Mouse (Mus musculus) embryonic facial prominence, embryonic 13.5 days (tissue): ENCODE measurements around the gene 4931409K22Rik. TPM values are rescaled to one million over a fixed set of nuclear protein-coding genes. Genes with fewer than 3 reads are reported as not detected.

Experiments
- ATAC-seq: fragments of 200-750 bp; cut with Nextera tagmentation; 2 replicates; pipeline ENCODE4 v1.8.0; 2017; ENCODE audit warnings: low read depth; ENCODE audit not compliant: insufficient number of reproducible peaks, insufficient read depth, low FRiP score, low TSS enrichment
- H3K27ac ChIP-seq: fragments of 300-500 bp; sonication (generic); 2 replicates; pipeline ENCODE4 v1.5.1; 2015; ENCODE audit warnings: moderate library complexity, mild to moderate bottlenecking, inconsistent platforms
- H3K27me3 ChIP-seq: fragments of 300-500 bp; sonication (generic); 2 replicates; pipeline ENCODE4 v1.6.1; 2015; ENCODE audit warnings: mild to moderate bottlenecking, inconsistent platforms
- H3K36me3 ChIP-seq: fragments of 300-500 bp; sonication (generic); 2 replicates; pipeline ENCODE4 v1.6.1; 2015; ENCODE audit warnings: mild to moderate bottlenecking, inconsistent platforms
- H3K4me1 ChIP-seq: fragments of 300-500 bp; sonication (generic); 2 replicates; pipeline ENCODE4 v1.6.1; 2015; ENCODE audit warnings: inconsistent platforms
- H3K4me2 ChIP-seq: fragments of 300-500 bp; sonication (generic); 2 replicates; pipeline ENCODE4 v1.6.1; 2015; ENCODE audit warnings: moderate library complexity, mild to moderate bottlenecking, inconsistent platforms
- H3K4me3 ChIP-seq: fragments of 300-500 bp; sonication (generic); 2 replicates; pipeline ENCODE4 v1.5.1; 2015; ENCODE audit warnings: mild to moderate bottlenecking, inconsistent platforms
- H3K9ac ChIP-seq: fragments of 300-500 bp; sonication (generic); 2 replicates; pipeline ENCODE4 v1.6.1; 2015; ENCODE audit warnings: mild to moderate bottlenecking, inconsistent platforms
- H3K9me3 ChIP-seq: fragments of 300-500 bp; sonication (generic); 2 replicates; pipeline ENCODE4 v1.6.1; 2016; ENCODE audit warnings: inconsistent platforms
- WGBS: fragments of 180-500 bp; shearing (Covaris S2); methylation state at CpG from one replicate; pipeline ENCODE4 v1.1.7; 2015; ENCODE audit warnings: mixed read lengths; 5-methylcytosine and 5-hydroxymethylcytosine counted together
- polyA plus RNA-seq: library from polyadenylated mRNA; unstranded; fragments of >200 nt; fragmentation: Nextera tagmentation; extraction: Ambion mirVana; gene quantifications from 2 replicates; pipeline ENCODE4 v1.2.1, GENCODE M21; 2015

Gene 4931409K22Rik
- polyA plus RNA-seq, 1 experiment from 2014 or later, result 0.11 TPM

- WGBS, result 11% methylated on average over 8 of the region's 8 CpGs
- peaks cover 24% of the 10 kb centered on the region for H3K36me3 ChIP-seq
- no peak overlapping the region for H3K27ac ChIP-seq
- peak overlapping the region; percentile 72 for H3K9ac ChIP-seq
- no peaks in the 10 kb centered on the region; the same call in 1 of the 2 replicates for H3K27me3 ChIP-seq
- H3K4me1 ChIP-seq, result peaks cover 64% of the 10 kb centered on the region
- peak overlapping the region; percentile 95 for H3K4me2 ChIP-seq
- no peaks in the 10 kb centered on the region for H3K9me3 ChIP-seq
- ATAC-seq, result no peak
- peak overlapping the region; percentile 53 for H3K4me3 ChIP-seq
These were observed 42.5 kb upstream of the 4931409K22Rik start for GRCm38 (mm10) chr5:24599137-24599536.

- H3K27ac ChIP-seq, result no peak overlapping the region
- H3K9me3 ChIP-seq, result no peaks in the 10 kb centered on the region
- H3K36me3 ChIP-seq, result peaks cover 29% of the 10 kb centered on the region
- peaks cover 58% of the 10 kb centered on the region for H3K4me1 ChIP-seq
- no peaks in the 10 kb centered on the region; the same call in 1 of the 2 replicates for H3K27me3 ChIP-seq
- peak overlapping the region; percentile 95 for H3K4me2 ChIP-seq
- H3K9ac ChIP-seq, result peak overlapping the region; percentile 72
- no peak for ATAC-seq
- peak overlapping the region; percentile 53 for H3K4me3 ChIP-seq
- under 1% methylated on average over 40 of the region's 41 CpGs for WGBS
These were observed 42.0 kb upstream of the 4931409K22Rik start for GRCm38 (mm10) chr5:24598570-24599006.

DNA sequence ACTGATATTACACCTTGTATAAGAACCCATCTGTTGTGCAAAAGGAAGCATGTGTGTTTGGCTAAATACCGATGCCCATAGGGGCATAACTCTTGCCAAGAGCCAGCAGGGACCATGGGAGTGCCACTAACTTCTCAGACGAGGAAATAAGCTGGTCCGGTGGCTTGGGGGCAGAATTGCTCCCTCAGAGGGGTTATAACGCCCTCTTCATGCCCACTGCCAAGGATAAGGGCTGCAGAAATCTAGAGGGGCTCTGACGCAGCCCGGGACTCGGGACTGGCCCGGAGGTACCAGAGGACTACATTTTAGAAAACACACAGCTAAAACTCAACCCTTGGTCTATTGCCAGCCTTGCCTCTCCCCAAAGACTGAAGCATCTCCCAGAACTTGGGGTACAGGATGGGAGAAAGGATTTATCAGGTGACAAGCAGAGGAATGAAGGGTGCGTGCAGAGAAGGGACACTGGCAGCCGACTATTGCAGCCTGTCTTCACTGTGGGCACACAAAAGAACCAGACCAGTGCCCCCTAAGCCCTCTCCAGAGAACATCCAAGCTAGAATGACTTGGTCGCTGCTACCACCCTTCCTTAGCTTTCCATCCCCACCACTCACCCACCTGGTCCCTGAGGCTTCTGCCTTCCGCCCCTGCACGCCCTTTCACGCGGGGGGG lies 41.4 kb upstream of the 4931409K22Rik start:
- no peak overlapping the region for H3K27ac ChIP-seq
- H3K4me1 ChIP-seq, result peaks cover 53% of the 10 kb centered on the region
- 21% methylated on average over 15 of the region's 15 CpGs for WGBS

GRCm38 (mm10) chr5:24597221-24597728 lies 40.7 kb upstream of the 4931409K22Rik start:
- H3K9ac ChIP-seq, result peak overlapping the region; percentile 52
- no peak for ATAC-seq
- H3K36me3 ChIP-seq, result peaks cover 42% of the 10 kb centered on the region
- H3K27ac ChIP-seq, result peak overlapping the region; percentile 62
- 65% methylated on average over 2 of the region's 2 CpGs for WGBS
- peaks cover 6% of the 10 kb centered on the region for H3K27me3 ChIP-seq
- peak overlapping the region; percentile 26 for H3K4me2 ChIP-seq
- no peak overlapping the region for H3K4me3 ChIP-seq
- H3K9me3 ChIP-seq, result no peaks in the 10 kb centered on the region
- peaks cover 47% of the 10 kb centered on the region for H3K4me1 ChIP-seq

More for the DNA sequence above, 41.4 kb upstream of the 4931409K22Rik start:
- peak overlapping the region; percentile 53 for H3K4me3 ChIP-seq
- ATAC-seq, result no peak
- no peaks in the 10 kb centered on the region for H3K9me3 ChIP-seq
- H3K9ac ChIP-seq, result peak overlapping the region; percentile 72
- H3K4me2 ChIP-seq, result peak overlapping the region; percentile 95
- peaks cover 35% of the 10 kb centered on the region for H3K36me3 ChIP-seq
- H3K27me3 ChIP-seq, result no peaks in the 10 kb centered on the region; the same call in 1 of the 2 replicates

DNA sequence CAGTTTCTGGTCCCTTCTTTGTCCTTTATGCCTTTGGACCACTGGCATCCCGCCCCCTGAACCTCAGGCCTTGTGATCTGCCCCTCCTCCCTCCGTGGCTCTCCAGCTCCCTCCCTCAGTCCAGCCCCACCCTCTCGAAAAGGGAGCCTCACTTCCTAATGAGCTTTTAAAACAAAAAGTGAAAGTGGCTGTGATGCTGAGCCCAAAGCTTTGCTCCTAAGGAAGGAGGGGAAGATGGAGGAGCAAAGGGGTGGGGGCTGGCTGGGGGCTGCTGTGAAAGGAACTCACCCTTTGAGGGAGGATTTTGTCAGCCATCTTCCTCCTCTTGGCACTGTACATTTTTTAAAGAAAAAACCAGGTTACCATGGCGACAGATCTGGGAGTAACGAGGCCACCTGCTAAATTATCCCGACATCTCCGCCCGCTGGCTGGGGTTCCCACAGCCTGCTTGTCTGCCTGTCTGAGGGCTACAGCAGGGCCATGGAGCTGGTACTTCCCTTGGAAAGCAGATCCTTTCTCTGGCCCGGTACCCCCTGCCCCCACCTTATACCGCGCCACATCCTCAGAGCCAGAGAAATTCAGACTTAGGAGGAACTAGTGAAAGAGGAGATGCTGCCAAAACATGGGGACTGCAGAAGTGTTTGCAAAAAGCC lies 40.0 kb upstream of the 4931409K22Rik start:
- peaks cover 51% of the 10 kb centered on the region for H3K4me1 ChIP-seq
- WGBS, result 16% methylated on average over 11 of the region's 11 CpGs
- ATAC-seq, result no peak
- peaks cover 10% of the 10 kb centered on the region for H3K27me3 ChIP-seq
- peak overlapping the region; percentile 62 for H3K27ac ChIP-seq
- H3K4me2 ChIP-seq, result peak overlapping the region; percentile 26
- no peak overlapping the region for H3K4me3 ChIP-seq
- peaks cover 48% of the 10 kb centered on the region for H3K36me3 ChIP-seq
- H3K9me3 ChIP-seq, result no peaks in the 10 kb centered on the region
- H3K9ac ChIP-seq, result peak overlapping the region; percentile 52

DNA sequence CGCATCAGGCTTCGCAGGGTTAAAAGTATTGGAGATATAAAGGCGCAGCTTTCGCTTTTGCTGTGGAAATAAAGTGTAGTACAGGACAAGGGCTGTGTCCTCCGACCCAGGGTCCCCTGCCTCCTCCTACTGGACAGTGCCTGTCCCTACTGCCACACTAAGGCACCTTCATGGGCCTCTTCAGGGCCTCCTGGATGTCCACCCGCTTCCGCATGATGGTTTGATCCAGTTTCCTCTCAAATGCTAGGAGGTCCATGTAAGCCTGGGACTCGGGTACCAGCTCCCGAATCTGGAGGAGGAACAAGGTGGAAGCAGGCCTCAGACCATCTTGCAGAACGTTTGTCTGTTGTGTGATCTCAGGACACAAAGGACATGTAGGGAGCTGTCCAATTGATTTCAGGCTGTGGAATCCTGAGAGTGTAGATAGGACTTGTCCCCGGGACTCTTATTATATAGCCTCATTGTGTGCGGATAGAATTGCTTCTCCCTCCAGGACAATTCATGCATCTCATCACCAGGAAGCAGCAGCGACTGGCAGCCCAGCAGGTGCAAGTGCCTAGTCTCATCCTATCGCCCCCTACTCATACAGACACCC lies 39.3 kb upstream of the 4931409K22Rik start:
- ATAC-seq, result no peak
- H3K9ac ChIP-seq, result no peak overlapping the region
- H3K27me3 ChIP-seq, result peaks cover 13% of the 10 kb centered on the region
- H3K4me2 ChIP-seq, result no peak overlapping the region
- no peaks in the 10 kb centered on the region for H3K9me3 ChIP-seq
- WGBS, result 65% methylated on average over 14 of the region's 14 CpGs
- H3K36me3 ChIP-seq, result peaks cover 56% of the 10 kb centered on the region
- no peak overlapping the region for H3K4me3 ChIP-seq
- H3K4me1 ChIP-seq, result peaks cover 54% of the 10 kb centered on the region
- H3K27ac ChIP-seq, result no peak overlapping the region

DNA sequence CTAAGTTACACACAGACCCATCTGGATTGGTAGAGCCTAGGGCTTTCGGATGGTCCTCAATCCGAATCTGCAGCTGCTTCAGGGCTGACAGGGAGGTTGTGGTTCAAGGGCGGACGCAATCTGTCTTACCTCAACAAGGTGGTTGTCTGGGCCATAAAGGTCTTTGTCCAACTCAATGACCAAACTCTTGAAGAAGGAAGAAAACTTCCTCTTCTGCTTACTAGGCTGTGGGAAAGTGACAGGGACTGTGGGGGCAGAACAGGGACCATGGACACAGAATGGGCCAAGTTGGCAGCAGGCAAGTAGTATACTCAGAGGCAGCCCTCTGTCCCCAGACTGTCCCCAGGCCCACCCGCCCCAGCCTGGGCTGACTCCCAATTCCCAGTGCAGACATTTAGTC lies 38.7 kb upstream of the 4931409K22Rik start:
- no peak for ATAC-seq
- 84% methylated on average over 5 of the region's 5 CpGs for WGBS
- Histone ChIP-seq H3K27ac (no peak overlapping the region), H3K4me2 (no peak overlapping the region), H3K4me1 (peaks cover 49% of the 10 kb centered on the region), H3K9me3 (no peaks in the 10 kb centered on the region), H3K36me3 (peaks cover 56% of the 10 kb centered on the region), H3K27me3 (peaks cover 13% of the 10 kb centered on the region), H3K4me3 (no peak overlapping the region), H3K9ac (no peak overlapping the region)

DNA sequence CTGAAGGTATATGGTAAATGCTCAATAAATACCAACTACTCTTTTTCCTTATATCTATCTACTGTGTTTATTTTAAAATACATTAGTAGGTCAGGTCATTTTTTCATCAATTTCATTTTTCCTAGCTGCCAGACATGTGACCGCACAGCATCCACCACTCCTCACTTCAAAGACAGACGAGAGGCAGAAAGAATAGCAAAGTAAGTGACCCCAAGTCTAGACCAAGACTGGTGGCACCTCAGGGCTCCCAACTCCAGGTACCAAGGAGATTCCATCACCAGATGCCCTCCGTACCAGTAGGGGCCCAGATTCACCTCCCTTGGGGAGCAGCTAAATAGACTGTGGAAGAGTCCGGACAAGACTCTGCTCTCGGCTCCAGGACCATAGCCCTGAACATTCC lies 37.7 kb upstream of the 4931409K22Rik start:
- Histone ChIP-seq H3K4me3 (no peak overlapping the region), H3K9ac (no peak overlapping the region), H3K4me1 (peaks cover 44% of the 10 kb centered on the region), H3K36me3 (peaks cover 62% of the 10 kb centered on the region), H3K27me3 (peaks cover 13% of the 10 kb centered on the region), H3K4me2 (no peak overlapping the region), H3K9me3 (no peaks in the 10 kb centered on the region), H3K27ac (no peak overlapping the region)
- ATAC-seq, result no peak
- WGBS, result 87% methylated on average over 5 of the region's 5 CpGs

- Histone ChIP-seq H3K27ac (no peak overlapping the region), H3K4me2 (no peak overlapping the region), H3K27me3 (peaks cover 13% of the 10 kb centered on the region), H3K9ac (no peak overlapping the region), H3K4me3 (no peak overlapping the region), H3K36me3 (peaks cover 66% of the 10 kb centered on the region), H3K4me1 (peaks cover 39% of the 10 kb centered on the region), H3K9me3 (no peaks in the 10 kb centered on the region)
- no peak for ATAC-seq
- WGBS, result 74% methylated on average over 10 of the region's 10 CpGs
These were observed 37.3 kb upstream of the 4931409K22Rik start for GRCm38 (mm10) chr5:24593928-24594327.

- H3K9me3 ChIP-seq, result no peaks in the 10 kb centered on the region
- H3K4me1 ChIP-seq, result peaks cover 35% of the 10 kb centered on the region
- WGBS, result 77% methylated on average over 10 of the region's 10 CpGs
- H3K27ac ChIP-seq, result no peak overlapping the region
- ATAC-seq, result no peak
- peaks cover 13% of the 10 kb centered on the region for H3K27me3 ChIP-seq
- no peak overlapping the region for H3K4me3 ChIP-seq
- peaks cover 73% of the 10 kb centered on the region for H3K36me3 ChIP-seq
- no peak overlapping the region for H3K4me2 ChIP-seq
- H3K9ac ChIP-seq, result no peak overlapping the region
These were observed 36.6 kb upstream of the 4931409K22Rik start for GRCm38 (mm10) chr5:24593230-24593629.

DNA sequence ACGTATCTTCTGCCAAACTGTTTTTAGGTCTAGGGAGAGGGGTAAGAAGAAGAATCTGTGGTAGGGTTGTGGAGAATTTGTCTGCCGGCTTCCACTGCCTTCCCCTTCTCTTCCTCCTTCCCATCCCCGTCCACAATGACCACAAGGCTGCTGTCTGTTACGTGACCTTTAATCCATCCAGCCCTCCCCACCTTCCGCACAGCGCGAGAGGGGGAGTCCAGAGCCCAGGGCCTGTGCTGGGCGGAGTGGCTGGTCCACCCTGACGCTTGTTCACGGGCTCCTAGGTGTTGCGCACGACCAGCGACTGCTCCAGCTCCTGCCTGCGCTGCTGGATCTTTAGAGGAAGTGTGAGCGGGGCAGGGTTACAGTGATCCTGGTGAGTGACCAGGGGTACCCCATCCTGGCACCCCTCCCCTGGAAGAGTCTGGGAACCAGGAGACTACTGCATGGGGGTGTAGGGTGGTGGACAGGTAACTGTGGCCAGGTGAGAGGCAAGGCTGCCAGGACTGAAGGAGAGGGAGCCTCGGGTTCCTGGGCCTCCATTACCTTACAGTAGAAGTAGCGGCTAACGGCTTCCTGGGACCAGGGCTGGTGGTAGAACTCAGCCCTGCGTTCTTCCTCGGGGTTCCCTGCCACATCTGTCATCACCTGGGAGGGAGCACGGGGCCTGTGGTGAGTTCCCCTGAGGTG lies 36.0 kb upstream of the 4931409K22Rik start:
- H3K36me3 ChIP-seq, result peaks cover 75% of the 10 kb centered on the region
- no peak overlapping the region for H3K27ac ChIP-seq
- H3K4me1 ChIP-seq, result peaks cover 36% of the 10 kb centered on the region

More for the DNA sequence above, 36.0 kb upstream of the 4931409K22Rik start:
- Histone ChIP-seq H3K4me2 (no peak overlapping the region), H3K4me3 (no peak overlapping the region), H3K9me3 (no peaks in the 10 kb centered on the region), H3K9ac (0 out of 2 replicates have a peak overlapping the region, but pooled peaks have one; percentile 32), H3K27me3 (peaks cover 13% of the 10 kb centered on the region)
- ATAC-seq, result no peak
- 59% methylated on average over 21 of the region's 21 CpGs for WGBS
